Mouse (Mus musculus) testis, adult 10 weeks (tissue): ENCODE measurements around the gene Ankrd34c. TPM values are rescaled to one million over a fixed set of nuclear protein-coding genes. Genes with fewer than 3 reads are reported as not detected.

Experiments
- polyA plus RNA-seq: library from polyadenylated mRNA; stranded (reverse); fragments of 350-450 nt; fragmentation: Illumina TruSeq; extraction: RNeasy Lipid Tissue Mini Kit (QIAGEN cat#74804); gene quantifications from one replicate; pipeline ENCODE4 v1.2.3, GENCODE M21; 2014; ENCODE audit warnings: low read depth, low replicate concordance

Ankrd34c gene
- 0.08 TPM for polyA plus RNA-seq

GRCm38 (mm10) chr9:89738295-89738694, at the start of gene Ankrd34c:
Ankrd34c (minus strand) TSS chr9:89738475.

GRCm38 (mm10) chr9:89704265-89705196, 33.7 kb downstream of the Ankrd34c start, which contains the start of gene Tmed3:
Tmed3 (minus strand) TSS chr9:89705068.

Other genes starting within 250 kb of the Ankrd34c start
- 0.03 TPM for gene Minar1, start 115.3 kb downstream of the Ankrd34c start, polyA plus RNA-seq
- 16.2 TPM for gene Tmed3, start 33.4 kb downstream of the Ankrd34c start, polyA plus RNA-seq
- 2.3 TPM for gene Rasgrf1, start 171.4 kb upstream of the Ankrd34c start, polyA plus RNA-seq